Mouse (Mus musculus) kidney, adult 11 months (tissue): ENCODE measurements around the gene Olfr1271.
"Not testable (repeated sequence)": the region's sequence is repeated elsewhere in the genome, so short reads cannot be mapped to it uniquely, and the experiment has no call there.

ENCODE experiments used
- DNase-seq: peaks from one replicate; pipeline ENCODE4 v3.0.0; 2022

Gene Olfr1271

DNA sequence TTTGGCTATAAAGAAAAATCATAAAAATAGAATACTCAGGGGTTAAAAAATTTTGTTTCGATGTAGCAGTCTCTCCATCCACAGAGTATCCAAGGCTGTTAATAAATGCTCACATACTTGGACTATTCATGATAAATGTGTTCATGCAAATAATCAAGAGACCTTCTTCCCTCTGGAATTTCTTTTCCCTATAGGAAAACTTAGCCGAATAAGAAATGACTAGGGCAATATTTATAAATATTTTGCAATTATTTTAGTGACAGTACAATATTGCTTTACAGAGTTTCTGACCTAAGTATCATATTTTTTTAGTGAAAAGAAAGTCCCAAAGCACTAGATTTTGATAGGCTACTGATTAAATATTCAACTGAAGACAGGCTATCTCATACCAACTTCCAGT is at the start of gene Olfr1271:
Gene Olfr1271, minus strand, starts transcription at position 101 of the 400 bp plus-strand sequence.
- no peak for DNase-seq

DNA sequence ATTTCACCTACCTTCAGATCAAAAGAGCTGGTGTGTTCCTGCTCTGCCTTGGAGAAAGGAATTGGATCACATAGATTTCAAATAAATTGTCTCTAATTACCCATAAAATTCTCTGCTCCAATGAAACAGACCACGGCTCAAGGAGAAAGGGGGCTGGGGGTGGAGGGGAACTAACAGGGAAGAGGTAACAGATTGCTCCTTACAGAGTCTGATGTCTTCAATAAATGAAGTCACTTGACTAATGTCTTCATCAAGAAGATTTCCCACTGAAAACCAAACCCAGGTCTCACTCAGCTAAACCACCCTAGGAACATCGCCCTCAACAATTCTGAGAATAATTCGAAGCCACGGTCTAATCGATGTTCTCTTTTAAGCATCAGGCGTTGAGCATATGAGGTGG is 21.9 kb upstream of the Olfr1271 start, which contains the start of gene Olfr1272:
Gene Olfr1272, minus strand, starts transcription at position 101 of the 400 bp plus-strand sequence.
- DNase-seq, result no peak

DNA sequence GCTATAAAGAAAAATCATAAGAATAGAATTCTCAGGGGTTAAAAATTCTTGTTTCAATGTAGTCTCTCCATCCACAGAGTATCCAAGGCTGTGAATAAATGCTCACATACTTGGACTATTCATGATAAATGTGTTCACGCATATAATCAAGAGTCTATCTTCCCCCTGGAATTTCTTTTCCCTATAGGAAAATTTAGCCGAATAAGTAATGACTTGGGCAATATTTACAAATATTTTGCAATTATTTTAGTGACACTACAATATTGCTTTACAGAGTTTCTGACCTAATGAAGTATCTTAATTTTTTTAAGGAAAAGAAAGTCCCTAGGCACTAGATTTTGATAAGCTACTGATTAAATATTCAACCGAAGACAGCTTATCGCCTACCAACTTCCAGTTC is 13.3 kb downstream of the Olfr1271 start, which contains the start of gene Olfr142:
Gene Olfr142, minus strand, starts transcription at position 101 of the 400 bp plus-strand sequence.
- no peak for DNase-seq

- not testable (repeated sequence) for DNase-seq
Measured at GRCm38 (mm10) chr2:90224393-90224792, 46.4 kb downstream of the Olfr1271 start, which contains the start of gene Olfr1506. Gene Olfr1506, minus strand, starts transcription at chr2:90224493.
